Mouse (Mus musculus) right cerebral cortex, postnatal 10 days (tissue): ENCODE measurements around the gene Lin37.

Experiments used
- DNase-seq, 2 experiments: peaks; one replicate each; pipeline ENCODE4 v3.0.0; 2021; ENCODE audit warnings: low spot score in 2 of 2

Gene Lin37

GRCm38 (mm10) chr7:30552102-30553020 lies 7.3 kb downstream of the Lin37 start, which contains the start of the genes Hspb6 and Proser3:
Gene Hspb6, plus strand, starts transcription at chr7:30552178.
Gene Proser3, minus strand, starts transcription at chr7:30552299.
- peak; percentile 99 for DNase-seq

DNA sequence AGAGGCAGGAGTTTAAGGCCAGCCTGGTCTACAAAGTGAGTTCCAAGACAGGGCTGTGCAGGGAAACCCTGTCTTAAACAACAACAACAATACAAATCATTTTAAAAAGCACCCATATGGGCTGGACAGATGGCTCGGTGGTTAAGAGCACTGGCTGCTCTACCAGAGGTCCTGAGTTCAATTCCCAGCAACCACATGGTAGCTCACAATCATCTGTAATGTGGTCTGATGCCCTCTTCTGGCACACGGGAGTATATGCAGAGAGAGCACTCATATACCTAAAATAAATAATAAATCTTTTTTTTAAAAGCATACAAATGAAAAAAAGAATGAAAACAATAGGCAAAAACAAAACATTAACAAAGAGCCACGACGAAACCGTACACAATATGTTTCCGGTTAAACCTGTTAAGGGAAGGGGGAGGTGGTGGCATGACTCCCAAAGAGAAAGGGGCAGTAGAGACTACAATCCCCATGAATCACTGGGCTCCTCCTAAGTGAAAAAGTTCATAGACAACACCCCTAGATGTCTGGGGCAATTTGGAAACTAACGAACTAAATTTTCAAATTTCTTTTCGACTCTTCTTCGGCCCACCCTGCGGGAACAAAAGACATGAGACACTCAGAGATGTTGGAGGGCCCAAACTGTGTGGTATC lies 8.1 kb downstream of the Lin37 start:
- DNase-seq, result no peak

GRCm38 (mm10) chr7:30550603-30551002 lies 9.0 kb downstream of the Lin37 start:
- no peak for DNase-seq

DNA sequence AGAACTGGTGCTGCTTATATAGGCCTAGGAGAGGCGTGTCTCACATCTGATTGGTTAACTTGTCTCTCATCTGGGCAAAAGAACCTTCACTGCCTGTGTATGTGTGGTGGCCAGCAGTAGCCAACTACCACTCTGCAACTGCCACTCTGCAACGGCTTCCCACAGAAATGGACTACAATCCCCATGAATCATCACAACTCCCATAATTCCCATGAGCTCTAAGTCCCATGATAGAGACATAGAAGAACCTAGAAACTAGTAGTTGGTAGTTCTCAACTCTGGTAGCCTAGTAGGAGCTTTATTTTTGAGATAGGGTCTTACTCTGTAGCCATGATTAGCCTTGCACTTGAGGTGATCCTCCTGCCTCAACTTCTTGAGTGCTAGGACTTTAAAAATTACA lies 9.8 kb downstream of the Lin37 start:
- no peak for DNase-seq

- DNase-seq, result no peak
Observed at GRCm38 (mm10) chr7:30544327-30544726, 15.3 kb downstream of the Lin37 start.

DNA sequence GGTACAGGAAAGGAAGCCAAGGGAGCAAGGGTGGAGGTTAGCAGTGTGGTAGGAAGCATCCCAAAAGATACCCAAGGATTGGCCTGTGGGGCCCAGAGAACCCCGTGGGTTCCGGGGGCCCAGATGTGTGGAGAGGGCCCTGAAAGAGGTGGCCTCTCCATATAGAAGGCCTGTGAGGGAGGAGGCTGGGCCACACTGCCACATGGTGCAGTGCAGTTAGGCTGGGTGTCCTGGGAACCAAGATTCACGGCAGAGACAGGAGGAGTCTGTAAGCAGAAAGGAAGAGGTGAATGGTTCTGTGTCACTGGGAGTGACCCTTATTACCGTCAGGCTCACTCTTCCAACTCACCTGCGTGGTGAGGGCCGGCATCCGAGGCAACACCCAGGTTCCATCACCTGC lies 19.1 kb downstream of the Lin37 start:
- DNase-seq, result no peak

- DNase-seq, result peak; percentile 99
Observed at GRCm38 (mm10) chr7:30534633-30535577, 24.7 kb downstream of the Lin37 start, which contains the start of gene Arhgap33. Gene Arhgap33, minus strand, starts transcription at chr7:30535060.

DNA sequence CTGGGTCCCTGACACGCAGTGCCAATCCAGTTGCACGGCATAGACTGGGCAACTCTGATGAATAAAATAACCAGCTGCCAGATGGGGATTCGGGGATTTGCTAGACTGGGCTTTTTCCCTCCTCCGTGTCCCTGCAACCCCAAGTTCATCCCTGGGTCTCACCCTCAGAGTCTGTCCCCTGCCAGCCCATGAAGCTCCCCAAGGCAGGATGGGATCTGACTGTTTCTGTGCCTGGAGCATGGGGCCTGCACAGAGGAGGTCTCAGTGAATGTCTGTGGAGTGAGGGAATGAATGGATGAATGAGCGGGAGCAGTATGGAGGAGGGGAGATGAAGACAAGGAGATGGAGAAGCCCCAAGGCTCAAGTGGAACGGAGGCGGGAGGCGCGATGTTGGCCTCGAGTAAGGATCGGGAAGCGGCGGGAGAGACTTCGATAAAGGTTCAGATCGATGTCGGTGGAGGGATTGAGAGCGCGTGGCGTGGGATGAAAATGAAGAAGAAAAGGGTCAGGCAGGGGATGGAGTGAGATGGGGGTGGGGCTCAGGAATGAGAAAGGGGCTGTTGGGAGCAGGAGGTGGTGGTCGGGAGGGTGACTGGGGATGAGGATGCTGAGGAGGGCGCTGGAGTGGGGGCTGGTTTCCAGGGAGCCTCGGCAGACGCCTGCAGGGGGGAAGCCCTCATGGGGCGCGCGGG lies 25.6 kb downstream of the Lin37 start:
- peak; percentile 60 to 69 for DNase-seq

DNA sequence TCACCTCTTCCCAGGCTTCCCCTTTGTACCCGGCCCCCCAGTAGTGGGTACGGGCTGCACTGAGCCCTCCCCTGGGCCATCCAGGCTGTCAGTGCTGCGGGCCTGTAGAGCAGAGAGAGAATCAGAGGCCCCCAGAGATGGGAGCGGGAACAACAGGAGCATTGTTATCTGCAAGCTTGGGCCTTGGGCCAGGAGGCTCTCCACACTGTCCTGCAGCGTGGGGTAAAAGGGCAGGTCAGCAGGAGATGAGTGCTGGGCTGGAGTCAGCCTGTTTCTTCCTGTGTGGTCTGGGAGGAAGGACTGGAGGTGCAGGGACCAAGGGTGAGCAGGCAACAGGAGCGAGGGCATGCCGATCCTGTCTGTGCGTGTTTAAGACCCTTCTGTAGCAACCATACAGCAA lies 26.7 kb downstream of the Lin37 start:
- DNase-seq, result peak in 1 of 2 experiments; percentile 64

DNA sequence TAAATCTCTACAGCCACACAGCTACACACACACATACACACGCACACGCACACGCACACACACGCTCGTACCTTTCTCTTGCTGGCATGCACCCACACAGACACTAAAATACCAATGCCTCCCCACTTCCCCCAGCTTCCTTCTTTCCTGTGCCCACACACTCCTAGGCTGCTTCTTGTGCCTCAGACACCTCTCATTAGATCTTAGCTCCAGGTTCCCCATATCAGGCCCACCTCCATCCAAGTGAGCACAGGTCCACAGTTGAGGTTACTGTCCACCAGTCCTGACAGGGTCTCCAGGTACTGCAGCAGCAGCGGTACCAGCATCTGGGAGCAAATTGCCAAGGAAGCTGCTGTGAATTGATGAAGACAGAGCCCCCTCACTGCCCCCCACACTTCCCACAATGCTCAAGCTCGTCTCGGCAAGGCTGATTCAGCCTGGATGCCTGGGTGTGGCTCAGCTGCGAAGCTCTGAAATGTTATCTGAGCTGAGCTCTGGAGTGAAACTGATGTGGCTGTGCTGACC lies 28.3 kb downstream of the Lin37 start:
- peak; percentile 72 to 76 for DNase-seq

- no peak for DNase-seq
Observed at GRCm38 (mm10) chr7:30526981-30527380, 32.7 kb downstream of the Lin37 start.

DNA sequence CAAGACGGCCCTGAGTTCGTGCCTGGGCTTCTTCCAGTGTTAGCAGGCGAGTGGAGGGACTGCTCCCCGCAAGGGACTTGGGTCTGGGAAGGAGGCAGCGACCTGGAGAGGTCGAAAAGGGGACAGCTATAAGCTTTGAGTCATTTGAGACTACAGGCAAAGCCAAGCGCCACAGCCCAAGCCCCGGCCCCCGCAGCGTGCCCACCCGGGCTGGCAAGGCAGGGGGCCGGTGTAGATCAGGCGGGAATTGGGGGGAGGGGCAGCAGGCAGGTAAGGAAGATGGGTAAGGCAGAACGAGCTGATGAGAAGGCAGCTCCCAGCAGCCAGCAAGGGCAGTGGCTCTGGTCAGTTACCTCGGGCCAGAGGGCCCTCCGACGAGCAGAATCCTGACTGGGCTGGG lies 33.2 kb downstream of the Lin37 start:
- DNase-seq, result no peak

DNA sequence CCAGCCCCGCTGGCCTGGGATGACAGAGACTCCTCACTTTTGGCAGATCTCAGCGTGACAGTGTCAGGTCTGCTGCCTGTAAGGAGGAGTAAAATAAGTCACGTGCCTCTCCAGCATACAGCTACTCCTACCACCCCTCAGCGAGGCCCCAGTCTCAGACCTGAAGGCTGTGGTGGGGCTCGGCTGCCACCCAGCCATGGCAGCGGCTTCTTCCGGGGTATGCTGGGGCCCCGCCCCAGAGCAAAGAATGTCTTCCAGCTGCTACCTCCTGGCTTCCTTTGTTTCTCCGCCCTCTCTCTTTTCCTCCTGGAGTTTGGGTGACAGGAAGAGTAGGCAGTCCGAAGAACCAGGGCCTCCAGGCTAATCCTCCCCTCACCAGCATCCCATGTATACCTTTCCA lies 33.7 kb downstream of the Lin37 start:
- DNase-seq, result no peak

- no peak for DNase-seq
Observed at GRCm38 (mm10) chr7:30524487-30524886, 35.2 kb downstream of the Lin37 start.

GRCm38 (mm10) chr7:30522871-30523270 lies 36.8 kb downstream of the Lin37 start:
- no peak for DNase-seq

GRCm38 (mm10) chr7:30520856-30521255 lies 38.8 kb downstream of the Lin37 start:
- DNase-seq, result no peak

DNA sequence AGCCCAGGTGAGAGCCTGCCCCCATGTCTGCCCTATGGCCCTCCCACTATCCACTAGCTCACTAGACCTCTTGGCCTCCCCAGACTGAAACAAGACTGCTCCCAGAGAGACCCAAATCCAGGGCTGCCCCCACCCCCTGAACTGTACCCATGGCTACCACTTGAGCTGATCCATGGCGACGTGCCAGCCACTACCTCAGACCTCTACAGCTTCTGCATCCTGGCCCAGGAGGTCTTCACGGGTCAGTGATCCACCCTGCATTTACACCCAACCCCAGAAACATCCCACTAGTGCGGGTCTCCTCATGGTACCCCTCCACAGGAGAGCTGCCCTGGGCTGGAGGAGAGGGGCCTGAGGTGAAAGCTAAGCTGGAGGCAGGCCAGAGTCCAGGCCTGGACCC lies 39.2 kb downstream of the Lin37 start:
- DNase-seq, result peak in 1 of 2 experiments; percentile 66

- no peak for DNase-seq
Observed at GRCm38 (mm10) chr7:30518325-30518724, 41.3 kb downstream of the Lin37 start.

DNA sequence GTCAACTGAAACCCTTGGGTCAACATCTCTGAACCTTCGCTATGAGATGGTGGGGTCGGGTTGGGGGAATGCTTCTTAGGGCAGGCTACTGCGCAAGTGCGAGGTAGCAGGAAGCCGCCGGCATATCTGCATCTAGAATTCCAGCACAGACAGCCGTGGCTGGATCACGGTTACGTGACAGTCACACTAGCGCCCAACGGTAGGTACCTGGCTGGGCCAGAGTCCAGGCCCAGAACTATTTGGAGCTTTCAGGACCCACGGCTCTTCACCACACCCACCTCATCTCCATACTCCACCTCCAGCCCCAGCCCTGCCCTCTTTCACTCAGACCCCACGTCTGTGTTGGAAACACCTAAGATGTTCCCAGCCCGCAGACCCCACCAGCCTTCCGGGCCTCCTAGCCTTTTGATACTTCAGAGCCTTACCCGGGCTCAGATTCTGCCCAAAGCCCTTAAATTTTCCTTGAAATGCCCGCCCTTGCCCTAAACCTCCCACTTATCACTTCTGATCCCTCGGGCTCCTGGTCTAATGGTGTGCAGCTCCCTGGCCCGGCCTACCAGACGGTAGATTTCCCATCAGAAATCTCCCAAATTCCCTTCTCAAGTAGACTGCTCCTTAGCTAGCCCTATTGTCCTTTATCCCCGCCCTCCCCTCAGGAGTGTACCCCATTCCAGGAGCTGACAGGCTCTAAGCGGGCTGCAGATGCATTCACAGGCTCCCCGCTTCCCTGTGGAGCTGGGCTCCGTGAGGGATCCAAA lies 44.5 kb downstream of the Lin37 start:
- DNase-seq, result no peak

GRCm38 (mm10) chr7:30508061-30508460 lies 51.6 kb downstream of the Lin37 start:
- no peak for DNase-seq
